Mouse (Mus musculus) neural tube, embryonic 11.5 days (tissue): ENCODE measurements at regions not wholly inside any gene's neighbourhood (a gene's known extent, or its start where the extent isn't known, plus 50 kb on each side); places are given as distances from the start of the nearest gene placed in this dataset.

ENCODE experiments used
- ATAC-seq: fragments of 200-750 bp; cut with Nextera tagmentation; 2 replicates; pipeline ENCODE4 v1.8.0; 2017; ENCODE audit warnings: moderate number of reproducible peaks, mild to moderate bottlenecking, moderate TSS enrichment, moderate library complexity; ENCODE audit not compliant: insufficient read depth, low FRiP score, low TSS enrichment
- DNase-seq: peaks from one replicate; pipeline ENCODE4 v3.0.0-alpha.2; 2015; ENCODE audit warnings: low spot score
- H3K27ac ChIP-seq: fragments of 300-500 bp; sonication (generic); 2 replicates; pipeline ENCODE4 v1.5.1; 2014; ENCODE audit warnings: low read depth, mild to moderate bottlenecking, low read length
- H3K27me3 ChIP-seq: fragments of 300-500 bp; sonication (generic); 2 replicates; pipeline ENCODE4 v1.6.1; 2014; ENCODE audit warnings: mild to moderate bottlenecking, low read length, mixed read lengths; ENCODE audit not compliant: control insufficient read depth, insufficient read depth
- H3K36me3 ChIP-seq: fragments of 300-500 bp; sonication (generic); 2 replicates; pipeline ENCODE4 v1.6.1; 2014; ENCODE audit warnings: mild to moderate bottlenecking, low read length, moderate library complexity, mixed read lengths; ENCODE audit not compliant: control insufficient read depth, insufficient read depth
- H3K4me1 ChIP-seq: fragments of 300-500 bp; sonication (generic); 2 replicates; pipeline ENCODE4 v1.6.1; 2014; ENCODE audit warnings: low read length, mixed read lengths; ENCODE audit not compliant: control insufficient read depth, insufficient read depth
- H3K4me2 ChIP-seq: fragments of 300-500 bp; sonication (generic); 2 replicates; pipeline ENCODE4 v1.6.1; 2014; ENCODE audit warnings: low read depth, mild to moderate bottlenecking, moderate library complexity
- H3K4me3 ChIP-seq: fragments of 300-500 bp; sonication (generic); 2 replicates; pipeline ENCODE4 v1.5.1; 2014; ENCODE audit warnings: low read depth, low read length
- H3K9ac ChIP-seq: fragments of 300-500 bp; sonication (generic); 2 replicates; pipeline ENCODE4 v1.6.1; 2014; ENCODE audit warnings: mild to moderate bottlenecking, low read length
- H3K9me3 ChIP-seq: fragments of 300-500 bp; sonication (generic); 2 replicates; pipeline ENCODE4 v1.6.1; 2016; ENCODE audit warnings: low read length; ENCODE audit not compliant: control insufficient read depth
- WGBS: fragments of 180-500 bp; shearing (Covaris S2); extraction: QIAGEN DNeasy Blood & Tissue Kit; methylation state at CpG from one replicate; pipeline ENCODE4 v1.1.7; 2014; 5-methylcytosine and 5-hydroxymethylcytosine counted together

DNA sequence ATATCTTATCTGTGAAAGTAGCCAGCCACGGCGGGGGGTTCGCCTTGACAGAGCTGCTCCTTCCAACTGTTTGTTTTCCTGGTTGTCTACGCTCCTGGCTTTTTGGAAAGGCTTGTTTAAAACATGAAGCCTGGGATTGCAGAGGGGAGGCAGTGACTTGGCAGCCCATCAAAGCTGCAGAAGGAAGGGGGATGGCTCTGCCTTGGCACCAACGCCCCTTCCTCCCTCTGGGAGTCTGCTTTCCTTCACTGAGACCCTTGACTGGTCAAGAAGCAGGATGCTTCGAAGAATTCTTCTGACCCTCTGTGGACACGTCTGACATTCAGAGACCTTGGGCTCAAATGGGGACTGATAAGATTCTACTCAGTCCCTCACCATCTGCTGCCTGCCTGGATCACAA is 176.9 kb upstream of the Sall1 start:
- no peak for DNase-seq
- 90% methylated on average over 7 of the region's 7 CpGs for WGBS
- Histone ChIP-seq H3K4me1 (no peaks in the 10 kb centered on the region), H3K9me3 (no peaks in the 10 kb centered on the region), H3K4me2 (no peak overlapping the region), H3K36me3 (no peaks in the 10 kb centered on the region), H3K9ac (no peak overlapping the region), H3K27ac (no peak overlapping the region), H3K27me3 (no peaks in the 10 kb centered on the region), H3K4me3 (no peak overlapping the region)
- no peak for ATAC-seq

DNA sequence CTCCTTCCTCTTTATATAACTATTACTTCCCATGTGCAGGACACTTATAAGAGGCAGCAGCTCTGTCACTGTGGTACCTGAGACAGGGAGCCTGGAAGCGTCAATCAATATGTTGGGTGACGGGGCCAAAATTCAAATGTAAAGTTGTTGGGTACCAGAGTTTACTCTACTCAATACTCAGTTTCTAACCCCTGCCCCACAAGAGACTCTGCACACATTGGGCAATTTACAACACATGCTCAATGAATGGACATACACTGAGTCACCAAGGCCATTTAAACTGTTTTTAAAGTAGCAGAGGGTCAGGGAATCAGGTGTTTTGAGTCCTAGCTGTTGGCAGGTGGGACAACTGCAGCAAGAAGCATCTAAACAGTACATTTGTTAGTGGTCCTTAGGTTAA is 176.4 kb upstream of the Sall1 start:
- no peaks in the 10 kb centered on the region for H3K9me3 ChIP-seq
- 95% methylated on average over 2 of the region's 2 CpGs for WGBS
- ATAC-seq (no peak), DNase-seq (no peak)
- H3K27ac ChIP-seq, result no peak overlapping the region
- H3K36me3 ChIP-seq, result no peaks in the 10 kb centered on the region
- no peak overlapping the region for H3K4me2 ChIP-seq
- no peaks in the 10 kb centered on the region for H3K4me1 ChIP-seq
- H3K4me3 ChIP-seq, result no peak overlapping the region
- H3K9ac ChIP-seq, result no peak overlapping the region
- no peaks in the 10 kb centered on the region for H3K27me3 ChIP-seq

DNA sequence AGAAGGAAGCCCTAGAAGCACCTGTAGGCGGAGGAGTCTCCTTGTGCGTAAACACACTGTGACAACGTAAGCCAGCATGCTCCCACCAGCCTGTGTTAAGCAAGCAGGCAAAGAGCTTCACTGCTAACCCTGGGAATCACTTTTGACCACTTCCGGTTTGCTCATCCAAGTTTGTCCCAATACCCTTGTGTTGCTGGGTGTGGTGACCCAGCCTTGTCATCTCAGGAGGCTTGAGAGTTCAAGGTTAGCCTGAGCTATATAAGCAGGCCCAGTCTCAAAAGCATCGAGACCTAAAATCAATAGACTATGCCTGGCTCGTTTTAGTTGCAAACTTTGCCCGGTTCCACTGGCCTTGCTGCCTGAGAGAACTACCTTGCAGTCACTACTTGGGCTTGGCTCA is 175.2 kb upstream of the Sall1 start:
- no peak overlapping the region for H3K4me3 ChIP-seq
- H3K27ac ChIP-seq, result no peak overlapping the region
- H3K9me3 ChIP-seq, result no peaks in the 10 kb centered on the region
- H3K4me1 ChIP-seq, result no peaks in the 10 kb centered on the region
- no peak overlapping the region for H3K9ac ChIP-seq
- H3K27me3 ChIP-seq, result no peaks in the 10 kb centered on the region
- DNase-seq (no peak), ATAC-seq (no peak)
- no peaks in the 10 kb centered on the region for H3K36me3 ChIP-seq
- 91% methylated on average over 7 of the region's 7 CpGs for WGBS
- no peak overlapping the region for H3K4me2 ChIP-seq

DNA sequence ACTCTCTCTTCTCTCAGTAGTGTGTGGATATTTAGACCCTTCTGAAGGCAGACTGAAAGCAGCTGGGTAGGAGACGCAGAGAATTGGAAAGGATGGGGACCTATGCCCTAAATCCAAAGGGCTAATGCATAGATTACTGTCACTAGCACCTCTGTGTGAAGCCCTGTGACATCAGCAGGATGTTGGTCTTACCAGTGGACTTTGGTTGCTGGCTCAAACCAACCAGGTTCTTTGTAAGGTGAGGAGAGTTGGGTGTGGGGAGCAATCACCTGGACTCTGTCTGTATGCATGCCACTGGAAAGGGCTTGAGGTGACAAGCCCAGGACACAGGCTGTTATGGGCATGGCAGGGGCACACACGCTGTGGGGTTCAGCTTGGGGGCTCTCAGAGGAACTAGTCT is 173.7 kb upstream of the Sall1 start:
- DNase-seq, result no peak

DNA sequence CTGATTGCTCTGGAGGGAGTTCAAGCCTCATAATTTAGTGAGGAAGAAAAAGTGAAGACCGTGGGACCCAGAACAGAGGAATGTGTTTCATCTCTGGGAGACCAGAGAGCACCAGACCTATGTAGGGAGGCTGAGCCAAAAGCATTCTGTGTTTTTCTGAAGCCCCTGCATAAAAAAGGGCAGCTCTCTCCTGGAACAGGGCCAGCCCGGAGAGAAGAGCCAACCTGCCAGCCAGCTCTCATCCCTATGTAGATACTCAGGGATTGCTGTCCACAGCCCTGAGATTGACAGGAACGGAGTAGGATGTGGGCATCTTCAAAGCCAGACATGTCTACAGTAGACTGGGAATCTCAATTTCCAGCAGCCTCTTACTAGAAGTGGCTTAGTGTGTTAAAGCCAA is 168.0 kb upstream of the Sall1 start:
- 86% methylated on average over 3 of the region's 3 CpGs for WGBS
- no peak overlapping the region for H3K9ac ChIP-seq
- H3K27me3 ChIP-seq, result no peaks in the 10 kb centered on the region
- no peak overlapping the region for H3K4me3 ChIP-seq
- no peaks in the 10 kb centered on the region for H3K4me1 ChIP-seq
- no peak overlapping the region for H3K4me2 ChIP-seq
- no peak for ATAC-seq
- no peak overlapping the region for H3K27ac ChIP-seq
- no peaks in the 10 kb centered on the region for H3K36me3 ChIP-seq
- no peak for DNase-seq
- no peaks in the 10 kb centered on the region for H3K9me3 ChIP-seq

More for the DNA sequence above, 173.7 kb upstream of the Sall1 start:
- no peaks in the 10 kb centered on the region for H3K4me1 ChIP-seq
- H3K9ac ChIP-seq, result no peak overlapping the region
- no peaks in the 10 kb centered on the region for H3K36me3 ChIP-seq
- WGBS, result 93% methylated on average over 2 of the region's 2 CpGs
- H3K4me2 ChIP-seq, result no peak overlapping the region
- H3K4me3 ChIP-seq, result no peak overlapping the region
- no peaks in the 10 kb centered on the region for H3K9me3 ChIP-seq
- no peak for ATAC-seq
- H3K27me3 ChIP-seq, result no peaks in the 10 kb centered on the region
- no peak overlapping the region for H3K27ac ChIP-seq

DNA sequence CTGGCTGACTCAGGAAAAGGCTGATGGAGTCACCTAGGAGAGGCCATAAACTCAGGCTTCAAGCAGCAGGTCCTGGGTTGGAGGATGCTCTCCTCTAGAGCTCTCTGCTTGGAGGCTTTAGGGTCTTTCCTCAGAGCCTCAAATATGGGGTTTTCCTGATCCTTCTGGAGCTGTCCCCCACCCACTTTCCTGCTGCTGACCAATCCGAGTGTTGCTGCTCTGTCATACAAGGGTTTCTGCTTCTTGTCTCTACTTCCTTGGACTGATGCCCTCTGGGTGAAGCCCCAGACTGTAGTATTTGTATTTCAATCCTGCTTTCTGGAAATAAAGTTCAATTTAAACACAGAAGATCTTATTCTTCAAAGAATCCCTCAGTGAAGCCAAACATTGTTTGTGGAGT is 166.7 kb upstream of the Sall1 start:
- no peak for DNase-seq
- H3K4me1 ChIP-seq, result no peaks in the 10 kb centered on the region
- H3K27ac ChIP-seq, result no peak overlapping the region
- H3K27me3 ChIP-seq, result no peaks in the 10 kb centered on the region
- H3K4me2 ChIP-seq, result no peak overlapping the region
- H3K9me3 ChIP-seq, result no peaks in the 10 kb centered on the region
- ATAC-seq, result no peak
- H3K9ac ChIP-seq, result no peak overlapping the region
- H3K36me3 ChIP-seq, result no peaks in the 10 kb centered on the region
- no peak overlapping the region for H3K4me3 ChIP-seq
- WGBS, result 76% methylated on average over 1 of the region's 1 CpGs

DNA sequence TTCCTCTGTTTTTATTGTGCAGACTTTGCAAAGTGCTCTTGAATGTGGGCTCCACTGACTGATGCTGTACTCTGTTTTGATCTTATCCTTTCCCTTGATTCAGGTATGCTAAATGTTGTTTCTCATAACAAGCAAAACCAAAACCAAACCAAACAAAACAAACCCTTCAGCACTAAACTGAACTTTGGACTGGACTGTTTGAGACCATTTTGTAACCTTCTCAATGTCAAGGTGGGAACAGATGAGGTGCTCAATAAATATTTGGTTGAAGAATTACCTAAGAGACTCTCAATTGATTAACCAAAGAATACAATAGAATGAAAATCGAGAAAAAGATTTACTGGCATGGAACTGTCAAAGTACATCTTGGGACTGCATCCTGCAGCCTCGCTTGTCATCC is 163.9 kb upstream of the Sall1 start:
- H3K4me3 ChIP-seq, result no peak overlapping the region
- no peak overlapping the region for H3K9ac ChIP-seq
- H3K27me3 ChIP-seq, result no peaks in the 10 kb centered on the region
- H3K27ac ChIP-seq, result no peak overlapping the region
- H3K36me3 ChIP-seq, result no peaks in the 10 kb centered on the region
- no peak overlapping the region for H3K4me2 ChIP-seq
- DNase-seq (no peak), ATAC-seq (no peak)
- H3K4me1 ChIP-seq, result no peaks in the 10 kb centered on the region
- no peaks in the 10 kb centered on the region for H3K9me3 ChIP-seq
- 81% methylated on average over 2 of the region's 2 CpGs for WGBS

DNA sequence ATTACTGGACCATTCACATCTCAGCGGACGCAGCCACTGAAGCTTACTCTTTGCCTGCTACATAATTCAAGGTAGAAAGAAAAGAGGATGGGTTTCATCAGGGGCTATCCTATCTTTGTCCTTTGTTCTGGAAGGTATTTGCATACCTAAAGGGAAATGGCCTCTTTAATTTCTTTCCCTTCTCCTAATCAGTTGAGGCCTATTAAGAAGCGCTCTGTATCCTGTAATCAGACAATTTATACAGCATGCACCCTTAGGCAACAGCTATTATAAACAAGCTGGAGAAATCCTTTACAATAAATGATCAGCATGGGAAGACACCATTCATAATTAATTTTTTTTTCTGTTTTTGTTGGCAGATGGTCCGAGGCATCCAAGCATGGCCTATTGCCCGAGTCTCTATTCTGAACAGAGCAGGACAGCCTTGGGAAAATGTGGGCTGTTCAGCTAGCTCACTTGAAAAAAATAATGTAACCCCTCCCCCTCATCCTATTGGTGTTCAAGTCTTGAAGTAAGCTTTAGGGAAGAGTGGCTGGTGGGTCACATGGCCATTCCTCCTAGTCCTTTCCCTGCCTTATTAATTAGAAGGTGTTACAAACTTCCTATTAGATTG is 158.6 kb upstream of the Sall1 start:
- DNase-seq, result no peak
- no peaks in the 10 kb centered on the region for H3K36me3 ChIP-seq

DNA sequence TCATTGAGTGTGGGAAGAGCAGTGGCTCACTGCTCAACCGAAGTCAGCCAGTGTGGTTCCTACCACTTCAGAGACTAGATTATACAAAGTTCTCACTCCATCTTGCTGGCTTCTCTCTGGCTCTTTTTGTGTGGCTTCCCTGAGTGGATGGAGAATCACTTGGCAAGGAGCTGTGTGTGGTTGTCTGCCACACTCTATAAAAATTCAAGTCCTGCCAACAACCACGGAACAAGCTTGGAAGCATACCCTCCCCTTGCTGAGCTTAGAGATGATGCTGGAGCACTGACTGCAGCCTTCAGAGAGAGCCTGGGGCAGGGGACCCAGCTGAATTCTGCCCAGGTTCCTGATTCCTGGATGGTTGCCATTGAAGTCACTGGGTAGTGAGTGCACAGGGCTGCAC is 156.3 kb upstream of the Sall1 start:
- ATAC-seq (no peak), DNase-seq (no peak)
- Histone ChIP-seq H3K4me1 (no peaks in the 10 kb centered on the region), H3K27ac (no peak overlapping the region), H3K36me3 (no peaks in the 10 kb centered on the region), H3K4me3 (no peak overlapping the region), H3K27me3 (no peaks in the 10 kb centered on the region), H3K9ac (no peak overlapping the region), H3K4me2 (no peak overlapping the region), H3K9me3 (no peaks in the 10 kb centered on the region)
- WGBS, result 71% methylated on average over 2 of the region's 2 CpGs

More for the DNA sequence above, 158.6 kb upstream of the Sall1 start:
- Histone ChIP-seq H3K4me1 (no peaks in the 10 kb centered on the region), H3K4me2 (no peak overlapping the region), H3K9me3 (no peaks in the 10 kb centered on the region), H3K27ac (no peak overlapping the region), H3K27me3 (no peaks in the 10 kb centered on the region), H3K9ac (no peak overlapping the region), H3K4me3 (no peak overlapping the region)
- 50% methylated on average over 5 of the region's 5 CpGs for WGBS
- no peak for ATAC-seq
